Mouse (Mus musculus): Measurements from ENCODE around the gene Cpeb4. TPM values are rescaled to one million over a fixed set of nuclear protein-coding genes. Genes with fewer than 3 reads are reported as not detected.
"Not testable (repeated sequence)": the region's sequence is repeated elsewhere in the genome, so short reads cannot be mapped to it uniquely, and the experiment has no call there.

The Cpeb4 gene
- polyA plus RNA-seq, 1 experiment, result 38.1 TPM

GRCm38 (mm10) chr11:31842171-31842959, 29.6 kb upstream of the Cpeb4 start:
- TF ChIP-seq POLR2A (IDR thresholded peaks at IDR 0.05; ENCODE audit: borderline replicate concordance, control insufficient read depth, low read depth, low read length), result no peak
- TF ChIP-seq CTCF (IDR thresholded peaks at IDR 0.05; ENCODE audit: control insufficient read depth, insufficient read depth, low read length), result no peak
- 77% methylated on average over 5 of the region's 5 CpGs for WGBS
- H3K4me3 ChIP-seq (replicated peaks; ENCODE audit: control insufficient read depth, low read depth, low read length), result no peak overlapping the region
- H3K27ac ChIP-seq (ENCODE audit: control insufficient read depth, insufficient read depth, low read depth, low read length, poor library complexity), result no peak overlapping the region; the same call in 1 of the 2 replicates
- H3K4me1 ChIP-seq (ENCODE audit: control insufficient read depth, insufficient read depth, low read length), result peaks cover 8% of the 10 kb centered on the region

GRCm38 (mm10) chr11:31843177-31843833, 28.7 kb upstream of the Cpeb4 start:
- Histone ChIP-seq H3K4me3 (replicated peaks; ENCODE audit: control insufficient read depth, low read depth, low read length) (no peak overlapping the region), H3K27ac (ENCODE audit: control insufficient read depth, insufficient read depth, low read depth, low read length, poor library complexity) (peak overlapping the region; percentile 50), H3K4me1 (ENCODE audit: control insufficient read depth, insufficient read depth, low read length) (peaks cover 8% of the 10 kb centered on the region)
- TF ChIP-seq CTCF (IDR thresholded peaks at IDR 0.05; ENCODE audit: control insufficient read depth, insufficient read depth, low read length) (no peak), POLR2A (IDR thresholded peaks at IDR 0.05; ENCODE audit: borderline replicate concordance, control insufficient read depth, low read depth, low read length) (no peak)
- WGBS, result 89% methylated on average over 7 of the region's 7 CpGs

GRCm38 (mm10) chr11:31843834-31844188, 28.2 kb upstream of the Cpeb4 start:
- TF ChIP-seq POLR2A (IDR thresholded peaks at IDR 0.05; ENCODE audit: borderline replicate concordance, control insufficient read depth, low read depth, low read length), result peak; percentile 42; the same call in 1 of the 2 replicates
- no peak for TF ChIP-seq CTCF (IDR thresholded peaks at IDR 0.05; ENCODE audit: control insufficient read depth, insufficient read depth, low read length)
- no peak overlapping the region for H3K4me3 ChIP-seq (replicated peaks; ENCODE audit: control insufficient read depth, low read depth, low read length)
- 64% methylated on average over 5 of the region's 5 CpGs for WGBS
- peaks cover 8% of the 10 kb centered on the region for H3K4me1 ChIP-seq (ENCODE audit: control insufficient read depth, insufficient read depth, low read length)
- H3K27ac ChIP-seq (ENCODE audit: control insufficient read depth, insufficient read depth, low read depth, low read length, poor library complexity), result peak overlapping the region; percentile 50

- H3K4me1 ChIP-seq (ENCODE audit: control insufficient read depth, insufficient read depth, low read length); H3K4me3 ChIP-seq (replicated peaks; ENCODE audit: control insufficient read depth, low read depth, low read length); H3K27ac ChIP-seq (ENCODE audit: control insufficient read depth, insufficient read depth, low read depth, low read length, poor library complexity): not testable (repeated sequence)
- WGBS, result 96% methylated on average over 1 of the region's 1 CpGs
Observed at GRCm38 (mm10) chr11:31845111-31845510, 26.9 kb upstream of the Cpeb4 start.

GRCm38 (mm10) chr11:31846771-31847468, 25.1 kb upstream of the Cpeb4 start:
- WGBS, result 78% methylated on average over 9 of the region's 9 CpGs
- H3K4me1 ChIP-seq (ENCODE audit: control insufficient read depth, insufficient read depth, low read length), result peaks cover 9% of the 10 kb centered on the region

GRCm38 (mm10) chr11:31847469-31847805, 24.6 kb upstream of the Cpeb4 start:
- Histone ChIP-seq H3K4me3 (replicated peaks; ENCODE audit: control insufficient read depth, low read depth, low read length) (no peak overlapping the region), H3K27ac (ENCODE audit: control insufficient read depth, insufficient read depth, low read depth, low read length, poor library complexity) (no peak overlapping the region), H3K4me1 (ENCODE audit: control insufficient read depth, insufficient read depth, low read length) (peaks cover 9% of the 10 kb centered on the region)
- TF ChIP-seq CTCF (IDR thresholded peaks at IDR 0.05; ENCODE audit: control insufficient read depth, insufficient read depth, low read length) (no peak), POLR2A (IDR thresholded peaks at IDR 0.05; ENCODE audit: borderline replicate concordance, control insufficient read depth, low read depth, low read length) (no peak)
- 89% methylated on average over 5 of the region's 5 CpGs for WGBS

More at GRCm38 (mm10) chr11:31846771-31847468, 25.1 kb upstream of the Cpeb4 start:
- TF ChIP-seq CTCF (IDR thresholded peaks at IDR 0.05; ENCODE audit: control insufficient read depth, insufficient read depth, low read length), result no peak
- no peak for TF ChIP-seq POLR2A (IDR thresholded peaks at IDR 0.05; ENCODE audit: borderline replicate concordance, control insufficient read depth, low read depth, low read length)
- H3K4me3 ChIP-seq (replicated peaks; ENCODE audit: control insufficient read depth, low read depth, low read length), result no peak overlapping the region
- H3K27ac ChIP-seq (ENCODE audit: control insufficient read depth, insufficient read depth, low read depth, low read length, poor library complexity), result no peak overlapping the region

GRCm38 (mm10) chr11:31848725-31849124, 23.3 kb upstream of the Cpeb4 start:
- no peak for TF ChIP-seq CTCF (IDR thresholded peaks at IDR 0.05; ENCODE audit: control insufficient read depth, insufficient read depth, low read length)
- Histone ChIP-seq H3K4me3 (replicated peaks; ENCODE audit: control insufficient read depth, low read depth, low read length) (no peak overlapping the region), H3K27ac (ENCODE audit: control insufficient read depth, insufficient read depth, low read depth, low read length, poor library complexity) (no peak overlapping the region), H3K4me1 (ENCODE audit: control insufficient read depth, insufficient read depth, low read length) (peaks cover 4% of the 10 kb centered on the region)
- WGBS, result 85% methylated on average over 4 of the region's 4 CpGs

GRCm38 (mm10) chr11:31850156-31850775, 21.7 kb upstream of the Cpeb4 start:
- 53% methylated on average over 3 of the region's 3 CpGs for WGBS
- H3K27ac ChIP-seq (ENCODE audit: control insufficient read depth, insufficient read depth, low read depth, low read length, poor library complexity), result peak overlapping the region; percentile 29; the same call in 1 of the 2 replicates
- no peak for TF ChIP-seq POLR2A (IDR thresholded peaks at IDR 0.05; ENCODE audit: borderline replicate concordance, control insufficient read depth, low read depth, low read length)
- no peak for TF ChIP-seq CTCF (IDR thresholded peaks at IDR 0.05; ENCODE audit: control insufficient read depth, insufficient read depth, low read length)
- H3K4me1 ChIP-seq (ENCODE audit: control insufficient read depth, insufficient read depth, low read length), result peaks cover 2% of the 10 kb centered on the region
- H3K4me3 ChIP-seq (replicated peaks; ENCODE audit: control insufficient read depth, low read depth, low read length), result no peak overlapping the region
